Mouse (Mus musculus) frontal cortex, postnatal 25 days (tissue): ENCODE results near the gene Tecta.
A peak's percentile ranks its signal among the peaks of the same experiment; 100 is the strongest.

Source experiments
- DNase-seq, 2 experiments: peaks; one replicate each; pipeline ENCODE4 v3.0.0; 2022; ENCODE audit warnings: low spot score in 2 of 2

Tecta gene

GRCm38 (mm10) chr9:42387038-42387437 lies 12.7 kb downstream of the Tecta start:
- DNase-seq: no peak

- no peak for DNase-seq
These were observed 14.1 kb downstream of the Tecta start for GRCm38 (mm10) chr9:42385656-42386055.

GRCm38 (mm10) chr9:42382628-42383347 lies 16.9 kb downstream of the Tecta start:
- no peak for DNase-seq

DNA sequence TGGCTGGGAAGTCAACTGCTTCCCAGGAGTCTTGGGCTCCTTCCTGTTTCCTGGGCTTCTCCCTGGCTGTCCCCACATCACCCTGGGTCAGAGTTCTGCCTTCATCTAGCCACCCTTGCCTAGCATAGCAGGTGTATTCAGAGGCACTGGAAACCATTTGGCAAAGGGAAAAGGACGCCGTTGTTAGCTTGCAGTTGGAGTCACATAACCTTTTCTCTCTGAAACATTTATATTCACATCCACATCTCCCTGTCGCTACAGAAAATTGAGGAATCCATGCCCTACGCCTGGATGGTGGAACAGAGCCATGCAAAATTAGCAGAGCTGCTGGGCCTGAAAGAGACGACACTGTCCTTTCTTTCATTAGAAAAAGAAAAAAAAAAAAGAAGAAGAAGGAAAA lies 17.7 kb downstream of the Tecta start:
- no peak for DNase-seq

GRCm38 (mm10) chr9:42378071-42378470 lies 21.7 kb downstream of the Tecta start:
- DNase-seq: no peak

DNA sequence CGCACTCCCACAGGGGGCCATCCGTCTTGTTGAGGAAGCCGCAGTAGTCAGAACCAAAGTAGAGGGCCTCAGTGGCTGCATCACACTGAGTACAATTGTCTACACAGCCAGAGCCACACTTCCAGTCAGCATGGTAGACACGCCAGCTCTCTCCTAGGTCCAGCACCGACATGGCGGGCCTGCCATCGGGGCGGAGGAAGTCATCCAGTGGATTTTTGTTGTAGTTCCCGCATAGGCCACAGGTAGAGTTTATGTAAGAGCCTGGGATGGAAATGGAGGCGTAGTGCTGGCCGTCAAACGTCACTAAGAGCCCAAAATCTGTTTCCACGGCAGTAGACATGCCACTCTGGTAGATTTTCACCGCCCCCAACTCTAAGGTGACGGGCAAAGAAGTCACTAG lies 22.1 kb downstream of the Tecta start:
- no peak for DNase-seq

DNA sequence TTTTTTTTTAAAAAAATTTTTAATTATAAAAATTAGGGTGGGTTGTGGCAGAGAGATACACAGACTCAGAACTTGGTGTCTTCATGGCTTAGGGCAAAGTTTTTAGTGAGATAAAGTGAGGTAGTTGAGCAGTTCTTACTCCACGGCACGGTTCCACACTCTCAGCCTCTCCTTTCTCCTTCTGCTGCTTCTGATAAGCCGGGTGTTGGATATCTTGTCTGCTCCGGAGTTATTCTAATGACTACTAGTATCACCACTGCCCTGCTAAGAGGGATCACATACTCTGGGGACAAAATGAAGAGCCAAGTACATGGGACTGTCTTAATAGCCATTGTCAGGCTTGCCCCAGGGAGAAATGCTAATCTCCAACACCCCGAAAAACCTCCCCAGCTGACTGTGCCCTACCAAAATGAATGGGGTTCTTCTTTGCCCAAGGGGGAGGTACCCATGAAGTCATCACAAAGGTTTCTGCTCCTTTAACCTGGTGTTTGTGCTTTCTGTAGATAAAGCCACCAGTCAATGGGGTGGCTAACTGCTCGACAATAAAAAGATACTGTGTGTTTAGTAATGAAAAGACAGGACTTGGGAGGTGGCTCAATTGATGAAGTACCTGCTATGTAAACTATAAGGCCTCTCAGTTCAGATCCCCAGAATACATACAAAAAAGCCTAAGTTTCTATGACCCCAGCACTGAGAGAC lies 27.9 kb downstream of the Tecta start:
- DNase-seq: no peak

GRCm38 (mm10) chr9:42357585-42357984 lies 42.1 kb downstream of the Tecta start:
- no peak for DNase-seq

- DNase-seq: no peak
These were observed 44.9 kb downstream of the Tecta start for GRCm38 (mm10) chr9:42354871-42355270.

GRCm38 (mm10) chr9:42349791-42350190 lies 49.9 kb downstream of the Tecta start:
- no peak for DNase-seq

- DNase-seq: no peak
These were observed 53.4 kb downstream of the Tecta start for GRCm38 (mm10) chr9:42346297-42346696.

GRCm38 (mm10) chr9:42339151-42339550 lies 60.6 kb downstream of the Tecta start:
- DNase-seq: no peak

DNA sequence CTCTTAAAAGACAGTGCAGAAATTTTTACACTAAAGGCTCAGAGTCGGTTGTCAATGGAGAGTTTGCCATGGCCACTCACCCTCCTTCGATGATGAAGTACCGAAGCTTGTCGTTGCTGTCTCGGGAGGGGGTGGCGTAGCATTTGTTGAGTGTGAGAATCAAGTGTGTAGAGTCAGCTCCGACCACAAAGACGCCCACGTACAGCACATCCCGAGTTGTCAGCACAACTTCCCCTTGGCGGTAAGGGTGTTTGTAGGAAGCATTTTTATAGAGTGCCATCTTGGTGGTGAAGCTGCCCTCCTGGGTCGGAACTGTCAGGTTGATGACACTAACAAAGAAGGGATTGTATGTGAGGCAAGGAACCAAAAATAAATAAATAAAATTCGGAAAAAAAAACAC lies 62.7 kb downstream of the Tecta start:
- DNase-seq: no peak

- no peak for DNase-seq
These were observed 63.2 kb downstream of the Tecta start for GRCm38 (mm10) chr9:42336575-42336974.

DNA sequence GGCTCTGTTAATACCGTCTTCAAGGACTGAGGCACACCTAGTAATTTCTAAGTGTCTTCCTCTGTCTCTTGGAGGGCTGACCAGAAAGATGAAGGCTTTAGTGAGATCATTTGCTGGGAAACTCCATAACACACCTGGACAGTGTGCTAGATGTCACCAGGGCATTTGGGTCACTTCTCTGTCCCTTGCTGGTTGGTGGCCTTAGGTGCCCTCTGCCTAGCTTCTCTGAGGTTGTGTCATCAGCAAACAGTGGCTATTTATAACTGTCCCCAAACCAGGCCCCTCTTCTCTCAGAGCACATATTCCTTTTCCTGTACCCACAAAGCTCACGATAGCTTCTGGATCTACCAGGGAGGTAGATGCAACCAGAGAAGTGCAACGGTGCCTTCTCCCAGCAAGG lies 64.8 kb downstream of the Tecta start:
- no peak for DNase-seq

DNA sequence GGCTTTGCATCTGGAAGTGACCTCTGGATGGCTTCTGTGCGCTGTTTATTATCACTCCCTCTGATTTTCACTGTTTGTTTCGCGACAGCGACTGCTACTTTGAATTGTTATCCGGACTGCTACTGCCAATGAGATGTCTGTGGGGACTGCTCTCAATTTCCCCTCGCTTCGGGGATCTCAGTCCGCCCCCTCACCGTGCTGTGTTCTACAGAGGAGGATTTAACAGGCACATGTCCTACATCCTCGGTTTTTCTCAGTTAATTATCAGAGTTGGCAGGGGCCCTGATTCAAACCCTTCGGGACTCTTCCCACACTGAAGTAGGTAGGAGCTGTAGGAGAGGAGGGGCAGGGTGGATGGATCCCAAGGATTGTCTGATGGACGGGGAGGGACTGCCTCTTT lies 67.0 kb downstream of the Tecta start:
- no peak for DNase-seq

DNA sequence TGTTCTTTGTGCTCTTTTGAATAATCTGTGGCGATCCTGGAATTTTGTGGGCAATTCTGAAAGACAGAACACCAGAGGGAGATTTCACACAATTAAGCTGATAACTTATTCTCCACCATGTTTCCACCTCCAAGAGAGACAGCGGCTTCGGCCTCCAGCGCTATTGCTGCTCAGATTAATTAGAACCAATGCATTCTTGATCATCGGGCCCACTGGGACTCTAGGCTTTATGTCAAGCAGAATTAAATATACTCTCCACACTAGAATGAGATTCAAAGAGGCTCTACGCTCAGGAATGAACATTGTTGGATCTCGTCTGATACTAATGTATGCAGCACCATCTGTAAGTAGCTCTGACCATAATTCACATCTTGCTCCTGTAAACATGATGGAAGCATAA lies 68.4 kb downstream of the Tecta start:
- DNase-seq: no peak

- no peak for DNase-seq
These were observed 70.0 kb downstream of the Tecta start for GRCm38 (mm10) chr9:42329753-42330152.

DNA sequence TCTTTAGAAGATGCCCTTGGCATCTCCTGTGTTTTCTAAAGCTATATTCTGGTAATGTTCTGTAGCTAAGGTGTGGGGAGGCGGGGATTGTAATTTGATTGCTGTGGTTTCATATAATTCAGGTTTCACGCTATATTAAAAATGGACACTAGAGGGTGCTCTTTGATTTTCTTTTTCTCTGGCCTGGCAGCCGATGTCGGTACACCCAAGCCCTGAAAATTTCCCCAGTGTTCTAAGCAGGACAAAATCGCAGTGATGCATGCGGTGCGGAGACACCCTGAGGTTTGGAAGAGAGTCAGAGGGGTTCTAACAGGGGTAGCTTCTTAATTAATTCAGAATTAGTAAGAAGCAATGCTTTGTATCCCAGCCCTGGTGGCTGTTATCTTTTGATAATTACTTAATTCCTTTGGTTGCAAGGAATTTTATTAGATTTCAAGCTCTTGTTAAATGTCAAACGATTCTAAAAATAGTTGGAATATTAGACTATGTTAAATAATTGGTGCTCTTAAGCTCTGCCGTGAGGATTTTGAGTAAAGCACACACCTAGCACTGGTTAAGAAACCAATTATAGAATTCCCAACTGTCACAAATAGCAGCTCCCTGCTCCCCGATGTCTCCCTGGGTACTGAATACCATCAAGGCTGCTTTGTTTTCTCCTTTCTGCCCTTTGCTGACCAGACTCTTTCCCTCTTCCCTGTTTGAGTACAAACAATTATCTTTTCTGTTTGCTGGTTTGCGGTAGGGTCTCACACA lies 72.9 kb downstream of the Tecta start:
- DNase-seq: peak in 1 of 2 experiments; percentile 33

GRCm38 (mm10) chr9:42324640-42325394 lies 74.9 kb downstream of the Tecta start:
- no peak for DNase-seq

DNA sequence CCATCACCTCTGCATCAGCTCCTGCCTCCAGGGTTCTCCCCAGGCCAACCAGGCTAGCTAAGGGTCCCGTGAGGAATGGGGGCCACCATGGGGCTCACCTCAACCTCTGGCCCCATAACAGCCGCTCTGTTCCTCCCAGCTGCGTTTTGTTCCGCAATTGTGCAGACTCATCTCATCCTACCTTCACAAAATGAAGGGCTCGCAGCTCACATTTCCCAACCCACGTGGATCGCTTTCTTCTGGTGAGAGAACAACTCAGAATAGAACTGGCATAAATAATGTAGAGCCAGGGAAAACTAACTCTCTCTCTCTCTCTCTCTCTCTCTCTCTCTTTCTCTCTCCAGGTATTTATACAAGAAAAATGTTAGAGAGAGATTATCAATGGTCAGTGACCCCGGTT lies 76.5 kb downstream of the Tecta start:
- DNase-seq: no peak

DNA sequence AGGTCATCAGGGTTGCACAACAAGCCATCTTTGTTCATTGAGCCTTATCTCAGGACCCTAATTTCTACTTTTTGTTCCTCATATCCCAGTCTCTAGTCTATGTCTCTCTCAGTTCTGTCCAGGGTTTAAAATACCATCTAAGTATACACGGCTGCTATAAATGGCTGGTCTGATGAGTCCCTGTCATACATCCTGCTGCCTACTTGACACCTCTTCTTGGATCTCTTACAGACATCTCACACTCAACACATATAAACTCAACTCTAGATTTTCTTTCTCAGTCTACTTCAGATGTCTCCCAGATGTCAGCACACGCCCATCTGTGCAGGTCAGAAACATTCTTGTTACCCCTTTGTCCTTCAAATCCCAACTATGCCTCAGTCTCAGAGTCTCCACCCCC lies 78.3 kb downstream of the Tecta start:
- no peak for DNase-seq
